Mouse (Mus musculus) heart, postnatal 36 days (tissue): ENCODE data around the gene Lsm7. TPM values are rescaled to one million over a fixed set of nuclear protein-coding genes. Genes with fewer than 3 reads are reported as not detected.

Source experiments
- microRNA-seq, 2 experiments: library from miRNA; unstranded; fragments of <30 nt; microRNA quantifications; one replicate each; pipeline ENCODE4 v1.2.0; 2021; ENCODE audit warnings: borderline number of aligned reads in 2 of 2
- total RNA-seq, 2 experiments: library from RNA; stranded (reverse); gene quantifications; 2 replicates each; pipeline ENCODE4 v1.2.3; 2021

Gene Lsm7
- total RNA-seq, 2 experiments from 2014 or later = 19.6 to 25.4 TPM

Small RNA genes lying within 50 kb of the gene (microRNA-seq; reads per million reads assigned to microRNA genes)
- 0 to 2.0 reads per million in 2 experiments for gene Mir1982

Other genes starting within 250 kb of the Lsm7 start
- under 1 TPM; 0.41 to 0.58 TPM for gene Gm49322, start 249.2 kb downstream of the Lsm7 start, total RNA-seq
- gene Csnk1g2, start 232.4 kb downstream of the Lsm7 start, total RNA-seq = 100 to 1,000 TPM; 111 to 119 TPM
- 10 to 100 TPM; 45.5 to 46.8 TPM for gene Btbd2, start 198.1 kb downstream of the Lsm7 start, total RNA-seq
- 100 to 1,000 TPM; 223 to 233 TPM for gene Mknk2, start 177.1 kb downstream of the Lsm7 start, total RNA-seq
- gene Mob3a, start 153.2 kb downstream of the Lsm7 start, total RNA-seq = 1 to 10 TPM; 5.3 to 6.7 TPM
- 1 to 10 TPM; 2.5 to 2.9 TPM for gene Izumo4, start 153.0 kb downstream of the Lsm7 start, total RNA-seq
- 10 to 100 TPM; 35.1 to 43.5 TPM for gene Ap3d1, start 112.9 kb downstream of the Lsm7 start, total RNA-seq
- 10 to 100 TPM; 22.5 to 27.0 TPM for gene Dot1l, start 100.0 kb downstream of the Lsm7 start, total RNA-seq
- 10 to 100 TPM; 29.5 to 29.7 TPM for gene Sf3a2, start 57.0 kb downstream of the Lsm7 start, total RNA-seq
- 10 to 100 TPM; 29.3 to 31.3 TPM for gene Plekhj1, start 56.6 kb downstream of the Lsm7 start, total RNA-seq
- gene Amh, start 50.0 kb downstream of the Lsm7 start, total RNA-seq = under 1 TPM; 0.22 to 0.53 TPM
- under 1 TPM in 1 of 2 experiments, not detected in 1; 0.46 TPM for gene Jsrp1, start 41.7 kb downstream of the Lsm7 start, total RNA-seq
- 100 to 1,000 TPM; 850 to 884 TPM for gene Oaz1, start 28.6 kb downstream of the Lsm7 start, total RNA-seq
- gene Lingo3, start 11.2 kb downstream of the Lsm7 start, total RNA-seq = 1 to 10 TPM; 6.4 to 8.9 TPM
- 10 to 100 TPM; 15.6 to 19.1 TPM for gene Sppl2b, start 66 bp upstream of the Lsm7 start, total RNA-seq
- not detected for gene Tmprss9, start 16.6 kb upstream of the Lsm7 start, total RNA-seq
- 100 to 1,000 TPM; 129 to 145 TPM for gene Timm13, start 45.8 kb upstream of the Lsm7 start, total RNA-seq
- gene Lmnb2, start 63.0 kb upstream of the Lsm7 start, total RNA-seq = 1 to 10 TPM; 3.6 to 4.9 TPM
- 10 to 100 TPM; 11.0 to 18.7 TPM for gene Gadd45b, start 74.9 kb upstream of the Lsm7 start, total RNA-seq
- under 1 TPM; 0.22 to 0.67 TPM for gene Gng7, start 159.7 kb upstream of the Lsm7 start, total RNA-seq
- gene Diras1, start 170.5 kb upstream of the Lsm7 start, total RNA-seq = not detected
- gene Slc39a3, start 182.2 kb upstream of the Lsm7 start, total RNA-seq = 10 to 100 TPM; 14.5 to 14.6 TPM
- gene Sgta, start 205.0 kb upstream of the Lsm7 start, total RNA-seq = 10 to 100 TPM; 96.1 to 99.9 TPM
- 10 to 100 TPM; 11.9 to 13.1 TPM for gene Thop1, start 214.8 kb upstream of the Lsm7 start, total RNA-seq
- 1 to 10 TPM in 1 of 2 experiments, under 1 TPM in 1; 0.95 to 1.1 TPM for gene Creb3l3, start 243.7 kb upstream of the Lsm7 start, total RNA-seq